ENCODE assay signal across 15 mouse cellular contexts in the genomic region with DNA sequence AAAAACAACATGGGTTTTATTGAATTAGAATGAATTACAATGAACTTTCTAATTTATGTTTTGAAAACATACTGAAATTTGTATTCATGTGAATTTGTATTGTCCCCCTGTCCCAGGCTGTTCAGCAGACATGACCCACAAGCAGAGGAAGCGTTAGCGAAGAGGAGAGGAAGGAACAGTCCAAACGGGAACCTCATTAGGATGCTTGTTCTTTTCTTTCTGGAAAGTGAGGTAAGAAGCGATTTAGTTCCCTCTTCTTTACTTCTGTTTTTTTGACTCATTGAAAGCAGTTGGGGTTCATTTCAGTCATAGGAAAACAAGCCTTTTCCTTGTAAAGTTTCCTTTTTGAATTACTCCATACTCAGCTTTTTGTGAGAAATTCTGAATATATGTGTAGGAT.
"Had no signal": no experiment of that assay in that cellular context is flagged by ENCODE, and none has a peak within 500 bp of the region (broad histone marks: within the 10 kb centered on the region; RNA-seq: fewer than 3 reads in every experiment).

No protein-coding gene starts in this region.

- H3K9ac ChIP-seq: limb, embryonic 12.5 days; liver, embryonic 15.5 days; midbrain, embryonic 15.5 days; neural tube, embryonic 13.5 days; stomach, embryonic 15.5 days had no signal

- DNase-seq: kidney, adult 18-20 months; kidney, postnatal 10 days; kidney, postnatal 4 days; lung, adult 2 months; lung, postnatal 10 days; right cerebral cortex, postnatal 14 days; thymus, adult 2 months; thymus, postnatal 25 days had no signal

- ATAC-seq: midbrain, embryonic 15.5 days had no signal

- H3K9me3 ChIP-seq: limb, embryonic 12.5 days; liver, embryonic 15.5 days; midbrain, embryonic 15.5 days; neural tube, embryonic 13.5 days; stomach, embryonic 15.5 days had no signal

- H3K27me3 ChIP-seq: limb, embryonic 12.5 days; liver, embryonic 15.5 days; midbrain, embryonic 15.5 days; neural tube, embryonic 13.5 days; stomach, embryonic 15.5 days had no signal

- H3K4me3 ChIP-seq: limb, embryonic 12.5 days; liver, embryonic 15.5 days; midbrain, embryonic 15.5 days; neural tube, embryonic 13.5 days; stomach, embryonic 15.5 days had no signal

- H3K36me3 ChIP-seq: midbrain, embryonic 15.5 days; neural tube, embryonic 13.5 days; stomach, embryonic 15.5 days had no signal

- H3K27ac ChIP-seq: limb, embryonic 12.5 days; liver, embryonic 15.5 days; macrophage; midbrain, embryonic 15.5 days; neural tube, embryonic 13.5 days; stomach, embryonic 15.5 days had no signal

- H3K4me2 ChIP-seq: limb, embryonic 12.5 days; liver, embryonic 11.5 days; liver, embryonic 15.5 days; midbrain, embryonic 15.5 days; neural tube, embryonic 13.5 days; stomach, embryonic 15.5 days had no signal

- H3K4me1 ChIP-seq: limb, embryonic 12.5 days; liver, embryonic 15.5 days; midbrain, embryonic 15.5 days; neural tube, embryonic 13.5 days; stomach, embryonic 15.5 days had no signal
